Mouse (Mus musculus): ENCODE measurements around the gene Tspoap1. TPM values are rescaled to one million over a fixed set of nuclear protein-coding genes. Genes with fewer than 3 reads are reported as not detected.
A peak's percentile ranks its signal among the peaks of the same experiment; 100 is the strongest.

Tspoap1 gene
- total and polyA plus RNA-seq, 3 experiments: 12.3 to 36.9 (median 12.8) TPM

GRCm38 (mm10) chr11:87759609-87760005 is 734 bp upstream of the Tspoap1 start (continued):
- no peak for TF ChIP-seq GABPA (IDR thresholded peaks at IDR 0.05; ENCODE audit: insufficient replicate concordance, low read depth, low read length)
- no peak for TF ChIP-seq POLR2AphosphoS2 (IDR thresholded peaks at IDR 0.05; ENCODE audit: low read depth, low read length)
- no peak for TF ChIP-seq CHD1 (IDR thresholded peaks at IDR 0.05; ENCODE audit: low read depth, low read length)
- TF ChIP-seq ZC3H11A (IDR thresholded peaks at IDR 0.05; ENCODE audit: low read depth, low read length): no peak
- TF ChIP-seq TCF12 (IDR thresholded peaks at IDR 0.05; ENCODE audit: low read depth, low read length): no peak
- no peak for TF ChIP-seq SIN3A (IDR thresholded peaks at IDR 0.05; ENCODE audit: low read length)
- TF ChIP-seq USF1 (IDR thresholded peaks at IDR 0.05; ENCODE audit: low read depth, low read length): no peak
- TF ChIP-seq UBTF (IDR thresholded peaks at IDR 0.05; ENCODE audit: low read depth, low read length): no peak
- TF ChIP-seq CTCF (conservative IDR thresholded peaks at IDR 0.05 in 1 of 2, IDR thresholded peaks at IDR 0.05 in 1 of 2; ENCODE audit: low read depth in 2 of 2, low read length in 2 of 2): peak in 1 of 2 experiments; percentile 45; a peak in 1 of 4 replicates
- TF ChIP-seq USF2 (conservative IDR thresholded peaks at IDR 0.05; ENCODE audit: low read depth, low read length): peak; percentile 45
- TF ChIP-seq ELF1 (IDR thresholded peaks at IDR 0.05; ENCODE audit: low read depth, low read length): no peak
- TF ChIP-seq RCOR1 (conservative IDR thresholded peaks at IDR 0.05; ENCODE audit: low read depth, low read length): no peak

- H3K9me3 ChIP-seq (replicated peaks; ENCODE audit: low read length): peaks cover 7% of the 10 kb centered on the region
- peaks cover 35 to 62% of the 10 kb centered on the region in 2 experiments for H3K36me3 ChIP-seq (replicated peaks in 1 of 2; ENCODE audit: control insufficient read depth in 1 of 2, insufficient read depth in 1 of 2, low read length in 1 of 2)
- peak; percentile 70 for DNase-seq (ENCODE audit: extremely low read depth)
- H3K27ac ChIP-seq (ENCODE audit: insufficient read depth, low read depth): peak overlapping the region; percentile 66; the same call in 1 of the 2 replicates
- H3K4me1 ChIP-seq (ENCODE audit: control insufficient read depth in 1 of 2, insufficient read depth in 2 of 2): peaks cover 13 to 40% of the 10 kb centered on the region in 2 experiments; a peak in 3 of 4 replicates
- peaks cover 12% of the 10 kb centered on the region for H3K79me2 ChIP-seq (replicated peaks; ENCODE audit: control insufficient read depth, extremely low read depth, insufficient read depth, poor library complexity, severe bottlenecking)
- H3K27me3 ChIP-seq (replicated peaks): no peaks in the 10 kb centered on the region
- no peak overlapping the region for H3K4me2 ChIP-seq (ENCODE audit: insufficient read depth, low read depth, poor library complexity, severe bottlenecking)
- H3K4me3 ChIP-seq (replicated peaks in 1 of 3; ENCODE audit: low read depth in 2 of 3, low read length in 2 of 3, poor library complexity in 1 of 3): no peak overlapping the region
- dilution Hi-C loops (cut with MboI; ENCODE audit: extremely low pct_ligation_motif_present, extremely low pct_unique_long_range_greater_than_20kb, low sequenced_read_pairs): no loop called here
- H3K9ac ChIP-seq (ENCODE audit: insufficient read depth, low read depth): no peak overlapping the region
- in situ Hi-C loops (cut with MboI; ENCODE audit: low pct_ligation_motif_present, low pct_unique_long_range_greater_than_20kb, low sequenced_read_pairs): no loop called here
- TF ChIP-seq JUN (IDR thresholded peaks at IDR 0.05; ENCODE audit: insufficient read depth, low read depth, low read length) (no peak), ELF1 (IDR thresholded peaks at IDR 0.05; ENCODE audit: low read depth, low read length) (no peak), MAFK (IDR thresholded peaks at IDR 0.05; ENCODE audit: insufficient replicate concordance, low read length) (no peak), MYC (IDR thresholded peaks at IDR 0.05; ENCODE audit: low read depth, low read length) (no peak), MXI1 (IDR thresholded peaks at IDR 0.05; ENCODE audit: low read depth, low read length) (no peak), ZKSCAN1 (IDR thresholded peaks at IDR 0.05; ENCODE audit: borderline replicate concordance, low read depth, low read length) (no peak), RCOR1 (conservative IDR thresholded peaks at IDR 0.05; ENCODE audit: low read depth, low read length) (no peak), USF1 (IDR thresholded peaks at IDR 0.05; ENCODE audit: low read depth, low read length) (no peak)
Observed at GRCm38 (mm10) chr11:87761181-87761721, 910 bp downstream of the Tspoap1 start.

Data from CH12.LX (cell line).